Mouse (Mus musculus) cerebellum, postnatal 25 days (tissue): Measurements from ENCODE around the gene Cabp7.

ENCODE experiments used
- DNase-seq, 2 experiments: peaks; one replicate each; pipeline ENCODE4 v3.0.0; 2021; ENCODE audit warnings: mixed read lengths in 2 of 2

Cabp7 gene

DNA sequence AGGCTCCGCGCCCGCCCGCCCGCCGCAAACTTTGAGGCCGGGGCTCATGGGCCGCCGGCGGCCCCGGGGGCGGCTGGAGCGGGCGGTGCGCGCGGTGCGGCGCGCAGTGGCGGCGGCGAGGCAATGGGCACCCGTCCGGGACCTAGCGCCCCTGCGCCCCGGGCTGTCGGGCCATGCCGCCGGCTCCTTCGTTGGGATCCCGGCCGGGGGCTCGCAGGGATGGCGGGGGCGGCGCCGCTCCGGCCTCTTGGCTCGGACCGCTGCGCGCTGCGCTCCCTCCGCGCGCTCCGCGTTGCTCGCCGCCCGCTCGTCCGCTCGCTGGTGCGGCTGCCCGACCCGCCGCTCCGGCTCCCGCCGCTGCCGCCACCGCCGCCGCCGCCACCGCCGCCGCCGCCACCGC lies at the start of gene Cabp7:
Gene Cabp7 (minus strand): TSS at position 46 of the 400 bp plus-strand sequence.
- peak in 1 of 2 experiments; percentile 46 for DNase-seq

DNA sequence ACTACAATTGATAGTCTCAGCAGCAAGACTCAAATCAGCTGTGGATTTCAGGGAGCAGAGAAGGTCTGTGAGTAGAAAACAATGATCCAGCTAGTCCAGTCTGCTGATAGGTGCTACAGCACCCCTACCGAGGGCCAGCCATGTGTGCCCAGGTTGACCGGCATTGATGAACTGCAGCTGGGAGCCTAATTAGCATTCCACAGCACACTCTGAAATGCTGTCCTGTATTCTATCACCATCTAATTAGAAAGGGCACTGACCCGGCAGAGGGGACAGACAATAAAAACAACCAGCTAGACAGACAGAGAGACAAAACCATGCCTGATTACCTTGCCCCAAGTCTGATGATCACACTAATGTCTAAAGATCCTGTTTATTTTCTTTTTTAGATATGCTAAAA lies 46.4 kb upstream of the Cabp7 start:
- no peak for DNase-seq

DNA sequence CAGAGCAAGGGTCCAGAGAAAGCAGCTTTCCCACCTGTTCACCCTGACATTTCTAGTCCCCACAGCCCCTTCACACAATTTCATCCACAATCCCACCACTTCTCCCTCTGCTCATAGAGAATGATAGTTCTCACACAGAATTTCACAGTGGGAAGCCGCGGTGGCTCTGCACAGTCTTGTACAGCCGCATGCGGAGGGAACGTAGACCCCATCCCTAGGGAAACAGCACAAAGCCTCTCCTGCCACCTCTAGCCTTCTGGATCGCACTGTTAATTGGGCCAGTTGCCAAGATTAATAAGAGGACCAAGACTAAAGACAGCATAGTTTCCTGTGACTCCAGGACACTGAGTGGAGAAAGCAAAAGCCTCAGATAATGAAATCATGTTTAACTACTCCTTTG lies 45.0 kb upstream of the Cabp7 start:
- no peak for DNase-seq

DNA sequence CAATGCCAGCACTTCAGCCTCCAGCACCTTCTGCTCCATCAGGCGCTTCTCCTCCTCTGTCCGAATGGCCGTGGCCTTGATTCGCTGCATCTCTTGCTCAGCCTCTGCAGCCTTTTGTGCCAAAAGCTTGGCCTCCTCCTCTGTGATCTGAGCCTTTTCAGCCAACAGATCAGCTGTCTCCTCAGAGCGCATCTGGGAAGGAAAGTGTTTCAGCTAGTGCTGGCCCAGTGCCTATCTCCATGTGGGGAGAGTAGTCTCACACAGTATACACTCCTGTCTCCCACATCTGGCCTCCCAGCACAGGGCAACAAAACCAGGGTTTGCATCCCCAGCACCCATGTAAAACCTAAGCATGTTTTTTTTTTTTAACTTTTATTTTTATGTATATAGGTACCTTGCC lies 43.1 kb upstream of the Cabp7 start:
- no peak for DNase-seq

DNA sequence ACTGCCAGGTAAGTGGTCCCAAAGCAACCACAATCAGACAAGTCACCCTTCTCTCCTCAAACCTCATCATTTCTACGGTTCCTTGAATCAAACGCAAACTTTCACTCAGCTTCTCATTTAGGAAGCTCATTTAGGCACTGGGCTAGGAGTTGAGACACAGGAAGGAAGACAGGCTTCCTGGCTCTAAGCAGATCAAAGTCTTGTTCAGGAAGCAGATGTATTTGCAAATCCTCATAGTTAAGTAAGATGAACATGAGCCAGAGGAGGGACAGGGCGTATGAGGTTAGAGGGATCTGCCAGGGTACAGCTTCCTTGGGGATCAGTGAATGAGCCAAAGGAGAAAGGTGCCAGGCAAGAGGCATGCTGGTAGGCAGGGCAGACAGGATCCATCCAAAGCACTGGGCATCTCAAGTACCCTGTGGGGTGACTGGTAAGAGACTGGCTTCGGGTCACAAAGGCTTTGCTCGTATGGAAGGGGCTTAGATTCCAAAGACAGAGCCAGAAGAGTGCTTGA lies 38.1 kb upstream of the Cabp7 start:
- DNase-seq: no peak

DNA sequence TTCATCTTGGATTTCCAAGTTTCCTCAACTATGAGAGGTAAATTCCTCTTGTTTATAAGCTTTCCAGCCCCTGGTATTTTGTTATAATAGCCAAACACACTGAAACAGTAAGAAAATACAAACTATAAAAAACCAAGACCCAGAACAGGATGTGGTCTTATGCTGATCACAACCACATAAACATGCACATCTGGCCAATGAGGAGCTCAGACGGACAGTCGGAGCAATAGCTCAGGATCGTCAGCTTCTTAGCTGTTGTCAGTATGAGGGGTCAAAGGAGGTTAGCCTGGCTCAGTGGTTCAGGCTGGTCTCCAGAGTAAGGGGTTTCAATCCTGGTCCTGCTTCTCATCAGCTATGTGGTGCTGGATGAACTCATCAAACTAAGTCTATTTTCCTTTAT lies 36.5 kb upstream of the Cabp7 start:
- no peak for DNase-seq

DNA sequence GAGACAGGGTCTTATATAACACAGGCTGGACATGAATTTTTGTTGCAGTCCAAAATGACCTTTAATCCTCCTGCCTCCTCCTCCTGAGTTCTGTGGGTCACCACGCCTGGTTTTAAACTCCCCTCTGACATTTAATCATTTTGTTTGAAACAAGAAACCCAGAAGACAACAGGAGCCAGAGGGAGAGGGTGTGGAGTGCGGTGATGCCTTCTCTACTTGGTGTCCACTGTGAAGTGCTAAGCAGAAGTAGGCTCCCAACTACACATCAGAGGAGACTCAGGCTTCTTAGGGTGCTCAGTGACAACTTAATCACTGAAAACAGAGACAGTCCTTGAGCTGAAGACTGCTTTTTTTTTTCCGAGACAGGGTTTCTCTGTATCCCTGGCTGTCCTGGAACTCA lies 34.3 kb upstream of the Cabp7 start:
- no peak for DNase-seq

DNA sequence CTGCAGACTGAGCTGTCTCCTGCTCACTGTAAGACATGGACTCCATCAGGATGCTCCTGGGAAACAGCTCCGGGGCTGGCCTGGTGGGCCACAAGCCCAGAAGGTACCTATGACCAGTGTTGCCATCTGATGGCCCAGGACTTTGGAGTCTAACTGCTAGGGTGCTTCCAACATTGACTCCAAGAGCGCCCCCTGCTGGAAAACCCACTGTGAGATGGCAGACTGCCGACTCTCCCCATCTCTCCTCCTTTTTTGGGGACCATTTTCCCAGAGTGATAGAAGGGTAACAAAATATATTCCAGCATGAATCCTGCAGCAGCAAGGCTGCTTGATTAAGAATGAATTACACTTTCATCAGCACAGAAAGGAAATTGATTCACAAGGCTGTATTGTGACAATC lies 26.3 kb upstream of the Cabp7 start:
- DNase-seq: peak; percentile 76 to 88

DNA sequence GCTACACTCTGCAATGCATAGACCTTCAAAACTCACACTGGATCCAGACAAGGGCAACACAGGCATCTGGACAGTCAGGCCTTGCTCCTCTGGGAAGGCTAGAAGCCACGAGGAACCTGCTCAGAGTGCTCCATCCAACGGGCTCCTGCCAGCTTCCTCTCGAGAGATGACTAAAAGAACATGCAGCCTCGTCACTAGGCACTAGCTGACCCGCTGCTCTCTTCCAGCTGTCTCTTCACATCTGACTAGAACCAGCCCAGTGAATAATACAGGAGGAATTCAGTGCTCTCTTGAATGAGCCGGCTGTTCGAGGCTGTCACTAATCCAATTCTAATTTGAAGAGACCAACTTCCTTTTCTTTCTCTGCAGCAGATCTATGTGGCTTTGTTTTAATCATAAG lies 25.2 kb upstream of the Cabp7 start:
- DNase-seq: no peak

DNA sequence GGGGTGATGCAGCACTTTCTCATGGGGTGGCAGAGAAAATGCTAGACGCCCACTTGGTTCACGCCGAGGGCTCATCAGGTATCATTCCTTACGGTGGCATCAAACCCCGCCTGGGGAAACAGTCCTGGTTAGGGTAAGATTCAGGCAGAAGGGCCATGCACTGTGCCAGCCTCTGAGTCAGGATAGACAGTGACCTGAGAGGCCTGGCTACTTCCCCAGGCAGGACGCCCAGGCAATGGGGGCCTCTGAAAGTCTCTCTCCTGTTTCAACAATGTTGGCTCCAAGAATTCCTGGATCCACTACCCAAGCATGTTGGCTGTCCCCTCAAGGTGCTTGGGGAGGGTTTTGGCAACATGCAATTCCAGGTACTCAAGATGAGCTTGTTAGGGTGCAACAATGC lies 23.3 kb upstream of the Cabp7 start:
- no peak for DNase-seq

DNA sequence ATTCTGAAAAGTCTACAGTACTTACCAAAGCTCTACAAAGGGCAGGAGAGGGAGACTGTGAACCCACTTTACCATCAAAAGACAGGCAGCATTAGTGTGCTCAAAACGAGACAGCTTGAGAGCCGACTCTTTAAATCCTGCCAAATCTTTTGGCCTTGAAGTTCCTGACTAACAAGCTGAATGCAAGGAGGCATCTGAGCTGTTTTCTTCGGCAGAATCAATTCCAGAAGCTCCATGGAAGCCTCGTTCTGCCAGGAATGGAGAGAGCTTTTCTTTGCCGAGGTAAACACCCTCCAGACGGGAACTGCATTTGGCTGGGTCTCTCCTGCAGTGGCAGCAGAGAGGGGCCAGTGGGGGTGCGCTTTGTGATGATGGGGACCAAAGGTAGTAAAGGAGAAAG lies 22.7 kb upstream of the Cabp7 start:
- DNase-seq: no peak

DNA sequence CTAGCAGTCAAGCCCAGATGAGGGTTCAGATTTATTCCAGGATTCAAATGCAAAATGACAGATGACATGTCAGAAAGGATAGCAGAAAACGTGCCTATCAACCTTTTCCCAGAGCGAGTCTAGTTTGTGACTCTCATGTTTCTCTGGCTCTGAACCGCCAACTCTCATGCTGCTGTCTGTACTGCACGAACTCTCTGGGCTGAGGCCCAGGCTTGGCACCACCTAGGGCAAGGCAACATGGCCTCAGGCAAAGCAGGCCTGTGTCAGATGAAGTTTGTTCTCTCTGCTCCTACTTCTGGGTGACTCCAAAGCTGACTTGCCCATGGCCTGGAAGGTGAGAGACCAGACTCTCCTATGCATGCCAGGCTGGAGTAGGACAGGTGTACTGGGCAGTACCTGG lies 21.8 kb upstream of the Cabp7 start:
- no peak for DNase-seq

DNA sequence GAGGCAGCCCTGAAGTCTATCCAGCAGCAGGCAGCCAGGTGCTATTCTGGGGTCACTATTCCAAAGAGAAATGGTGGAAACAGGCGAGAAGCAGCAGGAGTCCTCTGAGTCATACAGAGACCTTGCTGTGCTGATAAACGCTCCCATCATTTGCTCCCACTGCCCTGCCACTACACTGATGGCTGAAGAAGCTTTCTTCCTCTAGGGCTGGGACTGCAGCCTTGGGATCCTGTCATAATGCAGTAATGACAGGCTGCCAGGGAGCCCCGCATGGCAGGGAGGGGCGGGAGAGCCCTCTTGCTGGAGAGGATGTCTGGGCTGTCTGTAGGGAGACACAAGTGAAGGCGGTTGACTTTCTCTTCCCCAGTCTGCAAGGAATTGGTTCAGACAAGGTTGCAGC lies 17.9 kb upstream of the Cabp7 start:
- DNase-seq: peak; percentile 43 to 60

DNA sequence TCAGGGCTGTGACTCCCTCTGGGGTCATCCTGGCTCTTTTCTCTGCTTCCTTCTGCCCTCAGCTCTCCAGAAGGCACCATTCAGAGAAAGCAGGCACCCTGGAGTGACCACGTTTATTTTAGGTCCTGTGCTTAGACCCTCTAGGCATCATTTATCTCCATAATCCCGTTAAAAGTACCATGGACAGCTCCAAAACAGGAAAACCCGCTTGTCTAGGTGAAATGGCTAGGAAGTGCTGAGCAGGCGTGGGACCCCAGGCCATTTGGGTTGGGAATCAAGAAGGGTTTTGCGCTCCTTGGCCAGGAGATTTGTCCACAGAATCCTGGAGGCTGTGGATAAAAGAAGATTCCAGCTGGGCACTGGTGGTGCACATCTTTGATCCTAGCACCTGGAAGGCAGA lies 17.1 kb upstream of the Cabp7 start:
- DNase-seq: no peak

DNA sequence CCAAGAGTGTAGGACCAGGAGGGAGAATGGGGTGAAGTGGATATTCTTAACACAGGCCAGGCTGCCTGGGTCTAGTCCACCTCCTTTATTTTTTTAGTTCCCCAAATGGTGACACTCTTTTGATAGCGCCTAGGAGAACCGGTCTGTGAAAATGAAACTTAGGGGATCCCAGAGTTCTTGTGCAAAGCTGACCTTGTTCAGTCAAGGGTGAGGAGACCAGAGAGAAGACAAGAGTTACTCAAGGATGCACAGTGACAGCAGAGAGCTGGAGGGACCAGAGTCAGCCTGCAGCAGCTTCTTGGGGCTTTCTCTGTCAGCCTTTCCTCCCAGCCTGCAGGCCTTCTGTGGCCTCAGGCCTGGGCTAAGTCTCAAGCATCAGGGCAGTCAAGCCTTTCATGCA lies 15.9 kb upstream of the Cabp7 start:
- no peak for DNase-seq

DNA sequence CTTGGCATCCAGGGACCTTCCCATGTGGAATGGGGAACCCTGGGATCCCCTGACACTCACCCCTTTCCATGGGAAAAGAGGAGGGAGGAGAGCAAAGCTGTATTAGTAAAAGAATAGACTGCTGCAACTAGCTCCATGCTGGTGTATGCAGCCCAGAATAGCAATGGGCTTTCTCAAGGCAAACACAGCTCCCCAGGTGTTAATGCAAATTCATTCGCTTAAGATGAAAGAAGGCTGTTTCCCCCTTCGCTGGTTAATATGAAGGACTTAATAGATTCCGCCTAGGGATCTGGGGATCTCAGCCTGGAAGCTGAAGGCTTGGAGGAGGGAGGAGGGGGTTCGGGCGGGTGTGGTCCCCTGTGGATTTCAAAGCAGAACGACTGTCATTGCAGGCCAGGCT lies 15.4 kb upstream of the Cabp7 start:
- no peak for DNase-seq

DNA sequence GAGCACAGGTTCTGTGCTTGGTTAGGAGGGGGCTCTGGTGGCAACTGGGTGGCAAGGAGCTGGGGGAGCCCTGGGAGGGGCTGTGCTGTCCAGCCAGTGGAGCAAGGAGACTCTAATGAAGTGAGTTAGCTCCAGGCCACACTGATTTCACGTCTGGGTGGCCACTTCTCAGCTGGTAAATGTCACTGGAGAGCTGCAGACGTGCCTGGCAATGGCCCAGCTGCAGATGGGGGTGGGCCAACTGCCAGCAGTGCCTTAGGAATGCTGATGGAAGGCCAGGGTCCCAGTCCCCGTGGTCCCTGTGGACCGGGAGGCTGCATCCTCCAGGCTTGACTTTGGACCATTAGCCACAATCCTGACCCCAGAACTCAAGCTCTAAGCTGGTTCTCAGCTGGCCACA lies 13.9 kb upstream of the Cabp7 start:
- no peak for DNase-seq

DNA sequence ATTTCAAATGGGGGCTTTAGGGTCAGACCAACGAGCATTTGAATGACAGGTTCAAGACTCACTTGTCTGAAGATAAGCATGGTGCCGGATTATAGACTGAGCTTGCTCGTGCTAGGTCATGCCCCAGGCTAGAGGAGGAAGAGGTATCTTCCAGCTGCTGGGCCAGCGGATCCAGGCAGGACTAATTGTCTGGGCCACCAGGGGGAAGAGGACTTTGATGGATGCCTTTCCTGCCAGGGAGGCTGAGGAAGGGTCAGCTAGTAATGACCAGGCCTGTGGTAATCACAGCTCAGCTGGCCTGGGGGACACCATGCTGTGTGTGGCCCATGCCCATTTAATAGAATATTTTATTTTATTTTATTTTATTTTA lies 11.2 kb upstream of the Cabp7 start:
- DNase-seq: no peak

DNA sequence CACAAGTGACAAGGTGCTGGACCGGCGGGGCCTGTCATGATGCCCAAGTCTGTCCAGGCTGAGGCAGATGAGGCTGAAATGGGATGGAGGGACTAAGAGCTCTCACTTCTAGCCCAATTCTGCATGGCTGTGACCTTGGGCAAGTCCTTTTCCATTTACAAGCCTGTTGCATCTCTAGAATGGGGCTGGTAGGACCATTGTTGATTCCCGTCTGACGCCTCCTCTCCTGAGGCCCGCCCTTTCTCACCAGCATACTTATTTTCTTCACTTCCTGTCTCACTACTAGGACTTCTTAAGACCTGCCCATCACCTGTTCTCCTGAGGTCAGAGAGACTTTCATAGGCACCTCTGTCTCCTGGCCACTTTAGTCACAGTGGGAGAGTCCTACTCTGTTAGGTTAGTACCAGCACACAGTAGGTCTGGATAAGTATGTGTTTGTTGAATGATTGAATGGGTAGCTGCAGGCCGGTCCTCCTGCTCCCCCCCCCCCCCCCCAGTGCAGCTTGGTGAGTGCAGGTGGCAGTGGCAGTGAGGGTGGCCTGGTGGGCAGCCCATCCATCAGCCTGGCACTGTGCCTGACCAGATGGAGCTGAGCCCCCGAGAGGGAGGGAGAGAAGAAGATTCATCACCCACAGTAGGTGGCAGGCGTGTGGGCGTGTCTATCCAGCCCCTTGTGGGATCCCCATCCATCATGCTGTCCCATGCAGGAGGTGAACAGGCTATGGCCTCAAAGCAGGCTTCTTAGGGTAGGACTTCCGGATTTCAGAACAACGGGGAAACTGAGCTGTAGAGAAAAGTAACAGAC lies 10.6 kb upstream of the Cabp7 start:
- no peak for DNase-seq

DNA sequence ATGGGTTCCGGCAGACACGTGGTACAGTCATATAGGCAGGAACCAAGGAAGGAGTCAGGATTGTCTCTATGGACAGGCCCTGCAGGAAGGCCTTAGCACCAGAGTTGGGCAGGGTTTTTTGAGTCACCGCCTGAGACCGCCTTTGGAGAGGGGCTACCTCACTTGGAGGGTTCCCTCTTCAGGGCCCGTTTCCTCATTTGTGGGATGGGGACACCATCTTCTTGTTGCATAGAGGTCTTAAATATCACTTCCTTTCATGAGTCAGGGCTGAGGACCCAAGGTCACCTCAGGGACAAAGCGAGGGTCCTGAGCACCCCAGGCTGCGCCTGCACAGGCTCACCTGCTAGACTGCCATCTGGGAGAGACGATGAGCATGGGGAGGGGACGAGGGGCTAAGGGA lies 9.9 kb upstream of the Cabp7 start:
- DNase-seq: no peak

DNA sequence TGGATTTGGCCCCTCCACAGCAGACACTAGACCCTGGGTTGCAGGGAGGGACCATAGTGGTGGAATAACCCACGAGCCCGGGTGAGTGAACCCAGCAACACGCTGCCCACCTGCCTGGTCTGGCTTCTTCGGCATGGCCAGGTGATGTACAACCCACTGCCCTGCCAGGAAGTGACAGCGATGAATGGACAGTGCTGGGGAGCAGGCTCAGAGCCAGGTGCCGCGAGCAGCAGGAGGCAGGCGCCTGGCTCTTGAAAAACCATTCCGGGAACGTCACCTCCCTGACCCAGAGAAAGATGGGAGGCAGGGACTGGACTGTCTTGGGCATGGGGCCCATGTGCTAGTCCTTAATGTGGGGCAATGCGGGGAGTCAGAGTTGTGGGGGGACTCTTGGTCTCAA lies 8.3 kb upstream of the Cabp7 start:
- DNase-seq: peak in 1 of 2 experiments; percentile 59

DNA sequence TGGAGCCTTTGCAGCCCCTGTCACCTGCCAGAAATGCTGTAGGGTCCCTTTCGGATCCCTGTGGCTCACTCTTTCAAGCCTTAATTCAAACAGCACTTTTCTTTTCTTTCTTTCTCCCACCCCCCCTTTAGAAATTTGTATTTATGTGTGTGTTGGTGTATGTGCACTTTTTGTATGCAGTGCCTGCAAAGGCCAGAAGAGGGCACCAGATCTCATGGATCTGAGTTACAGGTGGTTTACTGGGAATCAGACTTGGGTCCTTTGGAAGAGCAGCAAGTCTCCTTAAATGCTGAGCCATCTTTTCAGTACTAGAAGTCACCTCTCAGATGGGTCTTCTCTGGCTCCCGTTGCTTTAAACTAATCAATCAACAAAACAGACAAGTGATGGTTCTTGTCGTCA lies 7.5 kb upstream of the Cabp7 start:
- DNase-seq: no peak

DNA sequence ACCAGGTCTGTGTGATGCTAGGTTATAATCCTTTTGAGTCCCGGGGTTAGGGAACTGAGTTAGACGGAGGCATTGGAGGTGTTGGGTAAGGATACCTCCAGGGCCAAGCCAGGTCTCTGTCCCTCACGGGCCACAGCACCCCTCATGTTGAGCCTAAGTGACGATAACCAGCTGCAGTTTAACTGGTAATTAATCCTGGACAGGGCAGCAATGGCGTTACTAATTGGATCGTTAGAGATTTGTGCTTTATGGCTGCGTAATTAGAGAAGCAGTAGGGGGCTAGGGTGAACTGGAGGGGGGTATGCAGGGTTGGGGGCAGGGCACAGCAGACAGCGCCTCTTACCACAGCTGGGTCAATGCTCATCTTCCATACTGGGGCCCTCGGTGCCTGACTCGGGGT lies 6.3 kb upstream of the Cabp7 start:
- no peak for DNase-seq

DNA sequence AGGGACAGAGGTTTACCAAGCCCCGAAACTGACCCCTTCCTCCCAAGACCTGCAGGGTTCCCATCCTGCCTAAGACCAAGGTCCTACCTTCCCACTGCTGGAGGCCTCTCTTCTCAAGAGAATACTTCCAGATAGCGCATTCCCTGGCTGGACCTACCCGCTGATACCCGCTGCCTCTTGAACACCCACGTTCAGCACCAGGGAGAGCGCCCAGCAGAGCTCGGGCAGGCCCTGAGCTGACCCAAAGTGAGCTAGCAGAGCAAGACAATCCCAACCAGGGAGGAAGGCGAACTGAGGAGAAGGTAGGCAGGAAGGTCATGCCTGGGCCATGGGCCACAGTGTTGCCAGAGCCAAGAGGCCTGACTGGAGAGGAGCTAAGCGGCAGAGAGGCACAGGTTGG lies 3.7 kb upstream of the Cabp7 start:
- DNase-seq: no peak

DNA sequence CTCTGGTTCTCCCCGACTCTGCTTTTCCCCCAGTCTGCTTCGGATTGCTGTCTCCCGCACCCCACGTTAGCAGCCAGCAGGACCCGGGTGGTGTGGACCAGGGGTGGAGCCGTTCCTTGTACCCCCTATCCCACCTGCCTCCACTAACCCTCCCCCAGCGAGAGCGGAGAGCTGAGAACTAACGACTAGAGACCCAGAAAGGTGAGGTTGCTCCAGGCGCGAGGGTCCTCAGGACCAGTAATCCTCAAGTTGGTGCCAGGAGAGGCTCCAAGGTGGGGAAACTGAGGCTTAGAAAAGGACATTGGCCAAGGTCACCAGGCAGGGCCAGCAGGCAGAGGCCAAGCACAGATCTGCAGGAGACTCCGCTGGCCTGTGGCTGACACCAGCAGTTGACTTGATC lies 707 bp upstream of the Cabp7 start:
- DNase-seq: no peak
